Mouse (Mus musculus): ENCODE results near the gene Npas3. TPM values are rescaled to one million over a fixed set of nuclear protein-coding genes. Genes with fewer than 3 reads are reported as not detected.

Npas3 gene
- polyA plus RNA-seq, 1 experiment from 2014 or later = 1.8 TPM

GRCm38 (mm10) chr12:53862281-53862680 lies 613.8 kb downstream of the Npas3 start:
- H3K9me3 ChIP-seq = no peaks in the 10 kb centered on the region
- no peaks in the 10 kb centered on the region for H3K4me1 ChIP-seq
- no peak for DNase-seq (ENCODE audit: low spot score)
- 77% methylated on average over 6 of the region's 6 CpGs for WGBS
- H3K4me3 ChIP-seq = no peak overlapping the region
- H3K27ac ChIP-seq = no peak overlapping the region
- H3K36me3 ChIP-seq = no peaks in the 10 kb centered on the region
- no peaks in the 10 kb centered on the region for H3K27me3 ChIP-seq (ENCODE audit: insufficient read depth, poor library complexity, severe bottlenecking)

DNA sequence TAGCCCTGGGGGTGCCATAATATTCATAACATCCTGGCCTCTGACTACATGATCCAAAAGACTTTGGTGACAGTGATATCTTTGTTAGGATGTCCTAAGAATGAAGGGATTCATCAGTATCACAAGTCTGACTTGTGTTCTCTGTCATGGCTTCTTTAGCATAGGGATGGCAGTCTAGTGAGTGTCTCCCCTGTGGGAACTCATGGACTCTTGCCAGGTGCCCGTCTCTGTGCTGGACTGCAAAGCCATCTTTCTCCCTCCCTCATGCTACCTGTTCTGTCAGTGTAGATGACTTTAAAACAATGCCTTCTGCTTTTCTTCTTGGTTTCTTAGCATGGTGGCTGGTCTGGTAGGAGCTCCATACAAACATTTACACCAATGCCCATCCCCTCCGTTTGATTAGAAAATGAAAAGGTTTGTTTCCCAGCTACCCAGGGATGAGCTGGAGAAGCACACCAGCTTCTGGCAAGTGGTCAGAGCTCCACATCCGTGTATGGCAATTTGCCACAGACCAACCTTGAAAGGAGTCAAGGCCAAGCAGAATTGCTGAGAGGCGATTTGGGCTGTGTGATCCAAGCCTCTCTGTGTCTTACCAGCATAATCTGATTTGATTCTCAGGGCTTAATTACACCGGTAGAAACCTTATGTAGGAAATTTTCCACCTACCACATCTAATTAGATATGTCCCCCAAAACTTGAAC lies 616.1 kb downstream of the Npas3 start:
- DNase-seq (ENCODE audit: low spot score) = no peak
- no peak overlapping the region for H3K4me3 ChIP-seq
- no peak overlapping the region for H3K27ac ChIP-seq
- H3K4me1 ChIP-seq = no peaks in the 10 kb centered on the region
- WGBS = 74% methylated on average over 5 of the region's 5 CpGs
- no peaks in the 10 kb centered on the region for H3K9me3 ChIP-seq
- H3K27me3 ChIP-seq (ENCODE audit: insufficient read depth, poor library complexity, severe bottlenecking) = no peaks in the 10 kb centered on the region
- no peaks in the 10 kb centered on the region for H3K36me3 ChIP-seq

- Histone ChIP-seq H3K4me1 (no peaks in the 10 kb centered on the region), H3K9me3 (no peaks in the 10 kb centered on the region), H3K27me3 (ENCODE audit: insufficient read depth, poor library complexity, severe bottlenecking) (no peaks in the 10 kb centered on the region), H3K27ac (no peak overlapping the region), H3K36me3 (no peaks in the 10 kb centered on the region), H3K4me3 (no peak overlapping the region)
- 61% methylated on average over 2 of the region's 2 CpGs for WGBS
- no peak for DNase-seq (ENCODE audit: low spot score)
These were observed 617.2 kb downstream of the Npas3 start for GRCm38 (mm10) chr12:53865691-53866090.

DNA sequence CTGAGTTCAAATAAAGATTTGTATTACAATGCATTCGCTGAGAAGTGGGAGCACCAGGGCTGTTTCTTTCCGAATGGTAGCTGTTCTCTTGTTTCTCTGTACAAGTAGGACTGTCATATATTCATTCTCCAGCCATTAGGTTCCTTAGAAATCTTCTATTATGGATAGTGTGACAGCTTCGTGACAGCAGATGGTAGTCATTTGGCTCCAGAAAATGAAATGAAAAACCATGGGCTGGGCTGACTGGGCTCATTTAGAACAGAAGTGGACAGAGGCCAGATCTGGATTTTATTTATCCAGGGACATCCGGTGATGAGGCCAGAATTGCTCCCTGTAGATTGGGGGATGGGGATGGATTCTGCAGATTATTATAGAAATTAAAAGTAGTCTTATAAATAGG lies 621.5 kb downstream of the Npas3 start:
- Histone ChIP-seq H3K4me1 (no peaks in the 10 kb centered on the region), H3K27me3 (ENCODE audit: insufficient read depth, poor library complexity, severe bottlenecking) (no peaks in the 10 kb centered on the region), H3K9me3 (no peaks in the 10 kb centered on the region), H3K36me3 (no peaks in the 10 kb centered on the region), H3K4me3 (no peak overlapping the region), H3K27ac (no peak overlapping the region)
- DNase-seq (ENCODE audit: low spot score) = no peak
- WGBS = 92% methylated on average over 4 of the region's 4 CpGs

DNA sequence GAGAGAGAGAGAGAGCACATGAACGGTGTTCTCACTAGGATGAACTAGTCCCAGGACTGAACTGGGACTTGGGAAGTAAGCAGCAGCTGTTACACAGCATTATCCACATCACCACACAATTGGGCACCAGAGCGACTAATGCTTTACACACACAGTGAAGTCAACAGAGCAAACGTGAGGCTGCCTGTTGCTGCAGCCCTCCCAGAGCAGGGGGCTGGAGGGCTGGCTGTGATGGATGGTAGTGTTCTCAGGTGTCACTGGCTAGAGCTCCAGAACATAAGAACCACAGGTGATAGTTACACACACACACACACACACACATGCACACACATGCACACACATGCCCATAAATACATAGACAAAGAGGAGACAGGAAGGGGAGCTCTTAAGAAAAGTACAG lies 626.7 kb downstream of the Npas3 start:
- no peak for DNase-seq (ENCODE audit: low spot score)
- Histone ChIP-seq H3K36me3 (no peaks in the 10 kb centered on the region), H3K27ac (no peak overlapping the region), H3K4me3 (no peak overlapping the region), H3K9me3 (no peaks in the 10 kb centered on the region), H3K27me3 (ENCODE audit: insufficient read depth, poor library complexity, severe bottlenecking) (no peaks in the 10 kb centered on the region), H3K4me1 (no peaks in the 10 kb centered on the region)
- WGBS = 63% methylated on average over 3 of the region's 3 CpGs

GRCm38 (mm10) chr12:53876693-53877092 lies 628.2 kb downstream of the Npas3 start:
- no peak for DNase-seq (ENCODE audit: low spot score)
- H3K27me3 ChIP-seq (ENCODE audit: insufficient read depth, poor library complexity, severe bottlenecking) = no peaks in the 10 kb centered on the region
- H3K4me3 ChIP-seq = no peak overlapping the region
- H3K4me1 ChIP-seq = no peaks in the 10 kb centered on the region
- H3K9me3 ChIP-seq = no peaks in the 10 kb centered on the region
- no peaks in the 10 kb centered on the region for H3K36me3 ChIP-seq
- 71% methylated on average over 5 of the region's 5 CpGs for WGBS
- no peak overlapping the region for H3K27ac ChIP-seq

DNA sequence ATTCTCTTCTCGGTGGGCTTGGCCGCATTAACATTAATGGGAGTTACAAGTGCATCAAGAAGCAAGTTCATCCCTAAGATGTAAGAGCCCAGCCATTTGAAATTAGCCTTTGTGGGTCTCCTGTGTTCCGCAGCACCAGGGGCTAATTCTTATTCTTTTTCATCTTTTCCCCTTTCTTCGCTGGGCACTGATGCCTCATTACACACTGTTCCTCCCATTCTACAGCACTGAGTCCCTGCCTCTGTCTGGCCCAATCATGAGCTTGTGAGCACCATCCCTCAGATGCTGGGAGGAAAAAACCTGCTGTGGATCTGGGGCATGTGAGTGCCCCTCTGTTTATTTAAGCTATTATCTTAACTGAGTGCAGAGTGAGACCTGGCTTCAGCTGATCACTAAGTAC lies 633.2 kb downstream of the Npas3 start:
- DNase-seq (ENCODE audit: low spot score) = no peak

GRCm38 (mm10) chr12:53882863-53883262 lies 634.4 kb downstream of the Npas3 start:
- Histone ChIP-seq H3K36me3 (no peaks in the 10 kb centered on the region), H3K4me3 (no peak overlapping the region), H3K27me3 (ENCODE audit: insufficient read depth, poor library complexity, severe bottlenecking) (no peaks in the 10 kb centered on the region), H3K4me1 (peaks cover 6% of the 10 kb centered on the region; the same call in 1 of the 2 replicates), H3K27ac (no peak overlapping the region), H3K9me3 (no peaks in the 10 kb centered on the region)
- WGBS = 68% methylated on average over 8 of the region's 8 CpGs
- no peak for DNase-seq (ENCODE audit: low spot score)

More for the DNA sequence above, 633.2 kb downstream of the Npas3 start:
- Histone ChIP-seq H3K36me3 (no peaks in the 10 kb centered on the region), H3K27me3 (ENCODE audit: insufficient read depth, poor library complexity, severe bottlenecking) (no peaks in the 10 kb centered on the region), H3K27ac (no peak overlapping the region), H3K4me3 (no peak overlapping the region), H3K4me1 (peaks cover 6% of the 10 kb centered on the region; the same call in 1 of the 2 replicates), H3K9me3 (no peaks in the 10 kb centered on the region)
- WGBS = 90% methylated on average over 4 of the region's 4 CpGs

DNA sequence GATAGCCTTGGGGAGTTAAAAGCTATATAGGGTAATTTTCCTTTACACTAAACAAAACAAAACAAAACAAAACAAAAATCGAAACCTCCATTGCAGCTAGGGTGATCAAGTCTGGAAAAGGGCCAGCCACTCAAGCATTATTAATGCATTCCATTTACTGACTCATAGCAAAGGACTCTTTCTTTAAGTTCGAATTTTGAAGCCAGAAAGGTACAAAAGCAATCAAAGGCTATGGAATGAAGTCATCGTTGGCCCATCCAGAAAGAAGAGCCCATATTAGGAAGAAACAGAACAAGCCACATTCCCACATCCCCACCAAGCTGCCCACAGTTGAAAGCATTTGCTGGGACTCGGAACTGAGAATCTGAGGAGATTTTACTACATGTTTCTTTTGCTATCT lies 640.1 kb downstream of the Npas3 start:
- no peak overlapping the region for H3K4me3 ChIP-seq
- peaks cover 6% of the 10 kb centered on the region; the same call in 1 of the 2 replicates for H3K4me1 ChIP-seq
- no peaks in the 10 kb centered on the region for H3K9me3 ChIP-seq
- WGBS = 70% methylated on average over 4 of the region's 4 CpGs
- no peak overlapping the region for H3K27ac ChIP-seq
- DNase-seq (ENCODE audit: low spot score) = no peak
- H3K27me3 ChIP-seq (ENCODE audit: insufficient read depth, poor library complexity, severe bottlenecking) = no peaks in the 10 kb centered on the region
- H3K36me3 ChIP-seq = no peaks in the 10 kb centered on the region

- Histone ChIP-seq H3K27me3 (ENCODE audit: insufficient read depth, poor library complexity, severe bottlenecking) (no peaks in the 10 kb centered on the region), H3K27ac (no peak overlapping the region), H3K4me1 (no peaks in the 10 kb centered on the region), H3K9me3 (no peaks in the 10 kb centered on the region), H3K4me3 (no peak overlapping the region), H3K36me3 (no peaks in the 10 kb centered on the region)
- DNase-seq (ENCODE audit: low spot score) = no peak
- WGBS = 88% methylated on average over 5 of the region's 5 CpGs
These were observed 647.4 kb downstream of the Npas3 start for GRCm38 (mm10) chr12:53895909-53896308.

- 67% methylated on average over 8 of the region's 8 CpGs for WGBS
- Histone ChIP-seq H3K27ac (no peak overlapping the region), H3K4me1 (no peaks in the 10 kb centered on the region), H3K4me3 (no peak overlapping the region), H3K36me3 (no peaks in the 10 kb centered on the region), H3K27me3 (ENCODE audit: insufficient read depth, poor library complexity, severe bottlenecking) (no peaks in the 10 kb centered on the region), H3K9me3 (no peaks in the 10 kb centered on the region)
- DNase-seq (ENCODE audit: low spot score) = no peak
These were observed 660.3 kb downstream of the Npas3 start for GRCm38 (mm10) chr12:53908761-53909160.

GRCm38 (mm10) chr12:53910192-53910591 lies 661.7 kb downstream of the Npas3 start:
- WGBS = 85% methylated on average over 2 of the region's 2 CpGs
- H3K27me3 ChIP-seq (ENCODE audit: insufficient read depth, poor library complexity, severe bottlenecking) = no peaks in the 10 kb centered on the region
- DNase-seq (ENCODE audit: low spot score) = no peak

GRCm38 (mm10) chr12:53922153-53922552 lies 673.7 kb downstream of the Npas3 start:
- no peaks in the 10 kb centered on the region for H3K9me3 ChIP-seq
- DNase-seq (ENCODE audit: low spot score) = no peak
- H3K36me3 ChIP-seq = no peaks in the 10 kb centered on the region
- no peaks in the 10 kb centered on the region for H3K27me3 ChIP-seq (ENCODE audit: insufficient read depth, poor library complexity, severe bottlenecking)
- H3K4me1 ChIP-seq = peaks cover 14% of the 10 kb centered on the region
- H3K27ac ChIP-seq = no peak overlapping the region
- no peak overlapping the region for H3K4me3 ChIP-seq
- 89% methylated on average over 7 of the region's 7 CpGs for WGBS

More at GRCm38 (mm10) chr12:53910192-53910591, 661.7 kb downstream of the Npas3 start:
- H3K27ac ChIP-seq = no peak overlapping the region
- no peaks in the 10 kb centered on the region for H3K9me3 ChIP-seq
- H3K36me3 ChIP-seq = no peaks in the 10 kb centered on the region
- no peak overlapping the region for H3K4me3 ChIP-seq
- no peaks in the 10 kb centered on the region for H3K4me1 ChIP-seq

DNA sequence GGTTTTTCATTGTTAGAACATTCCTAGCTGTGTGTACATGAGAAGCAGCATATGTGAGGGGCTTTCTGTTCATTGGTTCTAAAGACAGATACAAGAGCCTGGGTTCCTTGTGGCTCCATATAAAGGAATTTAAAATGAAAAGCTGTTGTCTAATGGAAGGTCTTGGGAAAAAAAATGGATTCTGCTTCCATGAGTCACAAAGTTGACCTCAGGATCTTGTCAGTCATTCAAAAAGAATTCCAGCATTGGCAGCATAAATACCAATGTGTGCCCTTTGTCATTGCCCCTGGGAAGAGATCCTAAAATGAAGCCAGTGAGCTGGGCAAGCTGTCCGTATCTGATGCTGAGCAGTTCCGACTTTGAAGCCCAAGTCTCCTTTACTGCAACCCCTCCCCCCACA lies 700.3 kb downstream of the Npas3 start:
- 82% methylated on average over 2 of the region's 2 CpGs for WGBS
- Histone ChIP-seq H3K27ac (no peak overlapping the region), H3K36me3 (no peaks in the 10 kb centered on the region), H3K4me3 (no peak overlapping the region), H3K27me3 (ENCODE audit: insufficient read depth, poor library complexity, severe bottlenecking) (no peaks in the 10 kb centered on the region), H3K4me1 (peaks cover 3% of the 10 kb centered on the region; the same call in 1 of the 2 replicates), H3K9me3 (no peaks in the 10 kb centered on the region)
- no peak for DNase-seq (ENCODE audit: low spot score)
